Mouse (Mus musculus) CH12.LX (cell line): ENCODE data around the gene Atp1a1.

Experiments
- CHD1 ChIP-seq: IDR thresholded peaks from 2 replicates; pipeline ENCODE4 v1.6.1; 2012; ENCODE audit warnings: low read depth, low read length, improper control_type of control experiment, inconsistent platforms
- CTCF ChIP-seq, 2 experiments: IDR thresholded peaks in 1 of 2; conservative IDR thresholded peaks in 1 of 2; 2 replicates each; pipeline ENCODE4 v1.5.1; 2011 to 2012; ENCODE audit warnings: low read depth in 2 of 2, low read length in 2 of 2, improper control_type of control experiment in 1 of 2, inconsistent platforms in 1 of 2, mild to moderate bottlenecking in 1 of 2, moderate library complexity in 1 of 2
- KAT2A ChIP-seq: IDR thresholded peaks from 2 replicates; pipeline ENCODE4 v1.6.1; 2012; ENCODE audit warnings: low read length, improper control_type of control experiment, inconsistent platforms; ENCODE audit not compliant: insufficient replicate concordance
- MAZ ChIP-seq: IDR thresholded peaks from 2 replicates; pipeline ENCODE4 v1.6.1; 2012; ENCODE audit warnings: low read depth, mild to moderate bottlenecking, inconsistent platforms, low read length, improper control_type of control experiment, moderate library complexity
- POLR2A ChIP-seq: IDR thresholded peaks from 2 replicates; pipeline ENCODE4 v1.6.1; 2011; ENCODE audit warnings: low read depth, mild to moderate bottlenecking, improper control_type of control experiment, low read length

- TF ChIP-seq POLR2A (no peak), MAZ (no peak), KAT2A (no peak), CTCF (conservative IDR thresholded peaks at IDR 0.05 in 1 of 2, IDR thresholded peaks at IDR 0.05 in 1 of 2; ENCODE audit: low read depth in 2 of 2, low read length in 2 of 2) (no peak), CHD1 (no peak)
Measured at GRCm38 (mm10) chr3:101586794-101587193, 17.7 kb downstream of the Atp1a1 start.
